Mouse (Mus musculus) heart, postnatal 4 days (tissue): ENCODE data around the gene Iba57. TPM values are rescaled to one million over a fixed set of nuclear protein-coding genes. Genes with fewer than 3 reads are reported as not detected.
A peak's percentile ranks its signal among the peaks of the same experiment; 100 is the strongest.
"Not testable (repeated sequence)": the region's sequence is repeated elsewhere in the genome, so short reads cannot be mapped to it uniquely, and the experiment has no call there.

Experiments
- DNase-seq: peaks from one replicate; pipeline ENCODE4 v3.0.0; 2021
- total RNA-seq, 2 experiments: library from RNA; stranded (reverse); gene quantifications; 2 replicates each; pipeline ENCODE4 v1.2.3; 2021

Gene Iba57
- total RNA-seq = 10 to 100 TPM; 12.9 to 13.1 TPM

- peak; percentile 97 for DNase-seq
These were observed at the start of gene Iba57 for GRCm38 (mm10) chr11:59163255-59164236. Iba57 (minus strand) TSS chr11:59163739.

- DNase-seq = no peak
These were observed 49.5 kb upstream of the Iba57 start for GRCm38 (mm10) chr11:59212892-59213494.

GRCm38 (mm10) chr11:59212320-59212719, 48.8 kb upstream of the Iba57 start:
- not testable (repeated sequence) for DNase-seq

GRCm38 (mm10) chr11:59211561-59211960, 48.0 kb upstream of the Iba57 start:
- DNase-seq = not testable (repeated sequence)

- DNase-seq = no peak
These were observed 46.5 kb upstream of the Iba57 start for GRCm38 (mm10) chr11:59210020-59210419.

- no peak for DNase-seq
These were observed 46.0 kb upstream of the Iba57 start for GRCm38 (mm10) chr11:59209580-59209979.

GRCm38 (mm10) chr11:59209003-59209441, 45.5 kb upstream of the Iba57 start:
- DNase-seq = peak; percentile 79

- peak; percentile 94 for DNase-seq
These were observed 44.8 kb upstream of the Iba57 start, which contains the start of gene 2310033P09Rik for GRCm38 (mm10) chr11:59208153-59208831. 2310033P09Rik (plus strand) TSS chr11:59208321.

GRCm38 (mm10) chr11:59202081-59202995, 38.8 kb upstream of the Iba57 start, which contains the start of gene Mrpl55:
Mrpl55 (plus strand) TSS chr11:59202486.
- peak; percentile 96 for DNase-seq

GRCm38 (mm10) chr11:59201216-59202002, 37.9 kb upstream of the Iba57 start:
- no peak for DNase-seq

- no peak for DNase-seq
These were observed 32.7 kb upstream of the Iba57 start for GRCm38 (mm10) chr11:59196230-59196629.

- no peak for DNase-seq
These were observed 28.5 kb upstream of the Iba57 start, which contains the start of gene Guk1 for GRCm38 (mm10) chr11:59192059-59192386. Guk1 (minus strand) TSS chr11:59192212.

GRCm38 (mm10) chr11:59191231-59192058, 27.9 kb upstream of the Iba57 start:
- peak; percentile 91 for DNase-seq

GRCm38 (mm10) chr11:59187706-59188105, 24.2 kb upstream of the Iba57 start:
- DNase-seq = no peak

GRCm38 (mm10) chr11:59185490-59185889, 22.0 kb upstream of the Iba57 start:
- no peak for DNase-seq

GRCm38 (mm10) chr11:59183821-59184220, 20.3 kb upstream of the Iba57 start:
- DNase-seq = peak; percentile 79

- peak; percentile 72 for DNase-seq
These were observed 19.4 kb upstream of the Iba57 start, which contains the start of gene Gjc2 for GRCm38 (mm10) chr11:59182864-59183331. Gjc2 (minus strand) TSS chr11:59183213.

- no peak for DNase-seq
These were observed 13.4 kb upstream of the Iba57 start for GRCm38 (mm10) chr11:59176921-59177320.

- DNase-seq = peak; percentile 38
These were observed 12.9 kb upstream of the Iba57 start for GRCm38 (mm10) chr11:59176475-59176874.
